ENCODE assay signal across 7 mouse cellular contexts in genomic region chr4:150048478-150049156, GRCm38 (mm10). TPM values are rescaled to one million over a fixed set of nuclear protein-coding genes. Genes with fewer than 3 reads are reported as not detected.
A peak's percentile ranks its signal among the peaks of the same experiment; 100 is the strongest.
DNase-seq lines count a peak whose midpoint lies in the region; ATAC-seq and TF ChIP-seq lines count a peak whose summit lies in the region.

No protein-coding gene starts in this region.

- ATAC-seq in forebrain, embryonic 11.5 days (replicated peaks; ENCODE audit: low FRiP score) = peak; percentile 24; the same call in 1 of the 2 replicates

- no peak for TF ChIP-seq CTCF in E14TG2a.4 (conservative IDR thresholded peaks at IDR 0.05; ENCODE audit: low read length)

- H3K4me1 ChIP-seq in E14TG2a.4 (replicated peaks; ENCODE audit: low read depth, low read length) = peaks cover 48% of the 10 kb centered on the region
- H3K4me1 ChIP-seq in forebrain, embryonic 11.5 days (replicated peaks; ENCODE audit: control insufficient read depth, insufficient read depth, low read length) = peaks cover 6% of the 10 kb centered on the region
- peaks cover 57% of the 10 kb centered on the region for H3K4me1 ChIP-seq in megakaryocyte, embryonic 14.5 days

- H3K4me2 ChIP-seq in forebrain, embryonic 11.5 days (ENCODE audit: low read depth, low read length, severe bottlenecking) = peak overlapping the region; percentile 85

- intact Hi-C loops in left cerebral cortex, postnatal 10 days (cut with DNase I) = no loop called here

- H3K4me3 ChIP-seq in E14TG2a.4 (replicated peaks; ENCODE audit: low read length) = peak overlapping the region; percentile 86
- peak overlapping the region; percentile 43 for H3K4me3 ChIP-seq in forebrain, embryonic 11.5 days (ENCODE audit: low read depth, low read length)
- peak overlapping the region; percentile 95 for H3K4me3 ChIP-seq in megakaryocyte, embryonic 14.5 days (replicated peaks)

- peaks cover 44% of the 10 kb centered on the region for H3K27me3 ChIP-seq in E14TG2a.4 (ENCODE audit: insufficient read depth, low read length)
- H3K27me3 ChIP-seq in forebrain, embryonic 11.5 days (ENCODE audit: control insufficient read depth, insufficient read depth, low read length) = peaks cover 25% of the 10 kb centered on the region
- peaks cover 75% of the 10 kb centered on the region for H3K27me3 ChIP-seq in megakaryocyte, embryonic 14.5 days (replicated peaks)

- WGBS in forebrain, embryonic 11.5 days = under 1% methylated on average over 49 of the region's 49 CpGs

- H3K27ac ChIP-seq in forebrain, embryonic 11.5 days (ENCODE audit: low read depth, low read length) = no peak overlapping the region

- H3K9me3 ChIP-seq in E14TG2a.4 (ENCODE audit: low read length) = no peaks in the 10 kb centered on the region
- no peaks in the 10 kb centered on the region for H3K9me3 ChIP-seq in forebrain, embryonic 11.5 days (ENCODE audit: control insufficient read depth, low read length)
- no peaks in the 10 kb centered on the region for H3K9me3 ChIP-seq in megakaryocyte, embryonic 14.5 days

- peak overlapping the region; percentile 49 for H3K9ac ChIP-seq in forebrain, embryonic 11.5 days (ENCODE audit: low read length)

- peaks cover 53% of the 10 kb centered on the region for H3K36me3 ChIP-seq in E14TG2a.4 (ENCODE audit: insufficient read depth, low read length)
- H3K36me3 ChIP-seq in forebrain, embryonic 11.5 days (ENCODE audit: control insufficient read depth, insufficient read depth, low read length) = no peaks in the 10 kb centered on the region
- peaks cover 27% of the 10 kb centered on the region for H3K36me3 ChIP-seq in megakaryocyte, embryonic 14.5 days (replicated peaks; ENCODE audit: low read length)

- peak; percentile 69 for DNase-seq in 3134 (ENCODE audit: extremely low read depth, insufficient read length, low spot score)
- DNase-seq in forebrain, embryonic 11.5 days (ENCODE audit: low spot score) = peak; percentile 59
- peak; percentile 47 for DNase-seq in kidney, adult 18-20 months
- no peak for DNase-seq in left cerebral cortex, postnatal 10 days (ENCODE audit: extremely low spot score in 1 of 2, low spot score in 2 of 2)
- DNase-seq in layer of hippocampus, adult 9-10 months (ENCODE audit: low spot score) = no peak

RNA-seq across cellular contexts. Expression of gene Gpr157, which starts 38.5 kb away (rescaled TPM):
- 0.21 and 0.24 TPM in 2 replicates for polyA plus RNA-seq in forebrain, embryonic 11.5 days (2014; fragmentation: Nextera tagmentation; extraction: Ambion mirVana)
- polyA plus RNA-seq in megakaryocyte, embryonic 14.5 days (2012; ENCODE audit: insufficient read depth, low replicate concordance) = 1.1 and 1.9 TPM in 2 replicates
- total RNA-seq in left cerebral cortex, postnatal 10 days (2021) = 1 to 10 TPM in 1 of 2 experiments, under 1 TPM in 1; 0.94 to 1.1 TPM

RNA-seq across cellular contexts. Expression of gene H6pd, which starts 39.8 kb away (rescaled TPM):
- 2.1 and 2.5 TPM in 2 replicates for polyA plus RNA-seq in forebrain, embryonic 11.5 days (2014; fragmentation: Nextera tagmentation; extraction: Ambion mirVana)
- polyA plus RNA-seq in megakaryocyte, embryonic 14.5 days (2012; ENCODE audit: insufficient read depth, low replicate concordance) = 4.4 and 6.8 TPM in 2 replicates
- total RNA-seq in left cerebral cortex, postnatal 10 days (2021) = 10 to 100 TPM; 13.7 to 17.0 TPM

Comparison
In these comparisons a context has a peak if more than half of its experiments do, and no peak if none do; other contexts are left out.
1. DNase-seq: peak in 3134 (single experiment), forebrain, embryonic 11.5 days (single experiment) and kidney, adult 18-20 months (single experiment); none in left cerebral cortex, postnatal 10 days (0 of 2) and layer of hippocampus, adult 9-10 months (single experiment).
2. H3K4me3 ChIP-seq: peak in every context shown above with its lines; median percentile 95 in megakaryocyte, embryonic 14.5 days; 86 in E14TG2a.4; 43 in forebrain, embryonic 11.5 days.